Mouse (Mus musculus) lung, adult 2 months (tissue): Measurements from ENCODE around the gene Zswim9.

Experiments
- CTCF ChIP-seq: fragments of 200-500 bp; IDR thresholded peaks from 2 replicates; pipeline ENCODE4 v1.5.1; 2011; ENCODE audit warnings: mild to moderate bottlenecking, low read length, control low read depth; ENCODE audit not compliant: insufficient read depth
- POLR2A ChIP-seq: fragments of 200-500 bp; IDR thresholded peaks from 2 replicates; pipeline ENCODE4 v1.6.1; 2011; ENCODE audit warnings: low read depth, mild to moderate bottlenecking, control low read depth, low read length, borderline replicate concordance; ENCODE audit errors: extremely low read depth

- TF ChIP-seq CTCF (no peak), POLR2A (no peak)
Observed at GRCm38 (mm10) chr7:13269394-13269793, 9.1 kb downstream of the Zswim9 start.
